Mouse (Mus musculus) kidney, adult 2 months (tissue): ENCODE data around the gene Ccr8. TPM values are rescaled to one million over a fixed set of nuclear protein-coding genes. Genes with fewer than 3 reads are reported as not detected.

Experiments used
- DNase-seq: peaks from one replicate; pipeline ENCODE4 v3.0.0; 2021
- H3K27ac ChIP-seq: fragments of 200-500 bp; 2 replicates; pipeline ENCODE4 v1.5.1; 2012; ENCODE audit warnings: low read depth, low read length, control low read depth, inconsistent platforms; ENCODE audit not compliant: insufficient read depth
- H3K27me3 ChIP-seq: fragments of 200-500 bp; replicated peaks from 2 replicates; pipeline ENCODE4 v1.6.1; 2012; ENCODE audit warnings: mild to moderate bottlenecking, moderate library complexity, low read length, inconsistent platforms; ENCODE audit not compliant: control insufficient read depth, insufficient read depth
- H3K36me3 ChIP-seq: fragments of 200-500 bp; 2 replicates; pipeline ENCODE4 v1.6.1; 2012; ENCODE audit warnings: mild to moderate bottlenecking, moderate library complexity, low read length, inconsistent platforms; ENCODE audit not compliant: control insufficient read depth, insufficient read depth
- H3K4me1 ChIP-seq: fragments of 200-500 bp; 2 replicates; pipeline ENCODE4 v1.6.1; 2011; ENCODE audit warnings: low read length; ENCODE audit not compliant: control insufficient read depth, insufficient read depth
- H3K4me3 ChIP-seq: fragments of 200-500 bp; 2 replicates; pipeline ENCODE4 v1.5.1; 2011; ENCODE audit warnings: mild to moderate bottlenecking, low read depth, low read length, control low read depth; ENCODE audit not compliant: insufficient read depth
- CTCF ChIP-seq: fragments of 200-500 bp; conservative IDR thresholded peaks from 2 replicates; pipeline ENCODE4 v1.5.1; 2011; ENCODE audit warnings: low read depth, mild to moderate bottlenecking, control low read depth, low read length, moderate library complexity, mixed read lengths; ENCODE audit not compliant: insufficient read depth, insufficient read length
- POLR2A ChIP-seq: fragments of 200-500 bp; IDR thresholded peaks from one replicate; pipeline ENCODE4 v1.6.1; 2011; ENCODE audit warnings: low read depth, low read length, control low read depth
- WGBS: fragments of 180-500 bp; shearing (Covaris S2); methylation state at CpG from one replicate; pipeline ENCODE4 v1.1.7; 2018; 5-methylcytosine and 5-hydroxymethylcytosine counted together
- polyA plus RNA-seq: library from polyadenylated mRNA; depleted of rRNA; stranded (reverse); fragments of >200 nt; gene quantifications from 2 replicates; pipeline ENCODE4 v1.2.3, GENCODE M21; 2012; rRNA removed

The Ccr8 gene
- polyA plus RNA-seq, 1 experiment, result 0.33 TPM

- no peaks in the 10 kb centered on the region; the same call in 1 of the 2 replicates for H3K4me1 ChIP-seq
- TF ChIP-seq POLR2A, result no peak
- TF ChIP-seq CTCF, result no peak
- WGBS, result 90% methylated on average over 3 of the region's 3 CpGs
- DNase-seq, result no peak
- no peak overlapping the region for H3K27ac ChIP-seq
- no peaks in the 10 kb centered on the region for H3K27me3 ChIP-seq
- no peak overlapping the region for H3K4me3 ChIP-seq
- peaks cover 2% of the 10 kb centered on the region for H3K36me3 ChIP-seq
Measured at GRCm38 (mm10) chr9:120131784-120132288, 39.9 kb downstream of the Ccr8 start.

GRCm38 (mm10) chr9:120132980-120133754 lies 41.3 kb downstream of the Ccr8 start:
- Histone ChIP-seq H3K27ac (no peak overlapping the region), H3K4me3 (no peak overlapping the region), H3K36me3 (peaks cover 2% of the 10 kb centered on the region), H3K27me3 (no peaks in the 10 kb centered on the region), H3K4me1 (no peaks in the 10 kb centered on the region; the same call in 1 of the 2 replicates)
- no peak for DNase-seq
- TF ChIP-seq POLR2A, result no peak
- TF ChIP-seq CTCF, result no peak
- WGBS, result 51% methylated on average over 8 of the region's 8 CpGs

GRCm38 (mm10) chr9:120133755-120134475 lies 42.0 kb downstream of the Ccr8 start:
- Histone ChIP-seq H3K27ac (no peak overlapping the region), H3K4me3 (no peak overlapping the region), H3K27me3 (no peaks in the 10 kb centered on the region), H3K4me1 (no peaks in the 10 kb centered on the region), H3K36me3 (peaks cover 2% of the 10 kb centered on the region)
- DNase-seq, result no peak
- 29% methylated on average over 6 of the region's 6 CpGs for WGBS
- no peak for TF ChIP-seq CTCF
- TF ChIP-seq POLR2A, result no peak

GRCm38 (mm10) chr9:120134529-120135160 lies 42.7 kb downstream of the Ccr8 start:
- WGBS, result 82% methylated on average over 13 of the region's 13 CpGs
- no peak for DNase-seq
- H3K4me1 ChIP-seq, result no peaks in the 10 kb centered on the region
- no peaks in the 10 kb centered on the region; the same call in 1 of the 2 replicates for H3K36me3 ChIP-seq
- no peak overlapping the region for H3K4me3 ChIP-seq
- no peak for TF ChIP-seq POLR2A
- TF ChIP-seq CTCF, result no peak
- no peak overlapping the region for H3K27ac ChIP-seq
- no peaks in the 10 kb centered on the region for H3K27me3 ChIP-seq

- WGBS, result 93% methylated on average over 11 of the region's 11 CpGs
Measured at GRCm38 (mm10) chr9:120135454-120135853, 43.5 kb downstream of the Ccr8 start.

GRCm38 (mm10) chr9:120140652-120141051 lies 48.7 kb downstream of the Ccr8 start:
- 4% methylated on average over 4 of the region's 4 CpGs for WGBS
- Histone ChIP-seq H3K4me3 (no peak overlapping the region), H3K27me3 (no peaks in the 10 kb centered on the region), H3K36me3 (no peaks in the 10 kb centered on the region), H3K27ac (no peak overlapping the region), H3K4me1 (no peaks in the 10 kb centered on the region)
- no peak for TF ChIP-seq POLR2A
- TF ChIP-seq CTCF, result peak; percentile 90
- peak; percentile 75 for DNase-seq

More at GRCm38 (mm10) chr9:120135454-120135853, 43.5 kb downstream of the Ccr8 start:
- H3K36me3 ChIP-seq, result no peaks in the 10 kb centered on the region; the same call in 1 of the 2 replicates
- no peaks in the 10 kb centered on the region for H3K4me1 ChIP-seq
- no peak overlapping the region for H3K27ac ChIP-seq
- no peak overlapping the region for H3K4me3 ChIP-seq
- DNase-seq, result no peak
- no peak for TF ChIP-seq CTCF
- no peak for TF ChIP-seq POLR2A
- no peaks in the 10 kb centered on the region for H3K27me3 ChIP-seq

GRCm38 (mm10) chr9:120144474-120144873 lies 52.6 kb downstream of the Ccr8 start:
- no peak overlapping the region for H3K4me3 ChIP-seq
- TF ChIP-seq POLR2A, result no peak
- TF ChIP-seq CTCF, result no peak

More at GRCm38 (mm10) chr9:120144474-120144873, 52.6 kb downstream of the Ccr8 start:
- Histone ChIP-seq H3K27me3 (no peaks in the 10 kb centered on the region), H3K36me3 (no peaks in the 10 kb centered on the region), H3K4me1 (no peaks in the 10 kb centered on the region), H3K27ac (no peak overlapping the region)
- WGBS, result 82% methylated on average over 13 of the region's 13 CpGs
- no peak for DNase-seq

Other genes starting within 250 kb of the Ccr8 start
- 27.3 and 32.2 TPM in 2 replicates for gene Wdr48, start 197.2 kb upstream of the Ccr8 start, polyA plus RNA-seq
- gene Gorasp1, start 154.5 kb upstream of the Ccr8 start, polyA plus RNA-seq, result 17.8 and 20.7 TPM in 2 replicates
- 0.06 and 0.07 TPM in 2 replicates for gene Ttc21a, start 154.5 kb upstream of the Ccr8 start, polyA plus RNA-seq
- 14.8 and 24.2 TPM in 2 replicates for gene Csrnp1, start 107.5 kb upstream of the Ccr8 start, polyA plus RNA-seq
- gene Xirp1, start 68.5 kb upstream of the Ccr8 start, polyA plus RNA-seq, result 0.18 and 0.94 TPM in 2 replicates
- gene Cx3cr1, start 22.2 kb upstream of the Ccr8 start, polyA plus RNA-seq, result 5.5 and 6.1 TPM in 2 replicates
- gene Slc25a38, start 18.3 kb downstream of the Ccr8 start, polyA plus RNA-seq, result 49.6 and 52.0 TPM in 2 replicates
- 1,195 and 1,310 TPM in 2 replicates for gene Rpsa, start 35.6 kb downstream of the Ccr8 start, polyA plus RNA-seq
- not detected in 2 replicates for gene Mobp, start 57.6 kb downstream of the Ccr8 start, polyA plus RNA-seq
- gene Myrip, start 209.4 kb downstream of the Ccr8 start, polyA plus RNA-seq, result 1.1 and 1.3 TPM in 2 replicates